Mouse (Mus musculus): ENCODE measurements at regions not wholly inside any gene's neighbourhood (a gene's known extent, or its start where the extent isn't known, plus 50 kb on each side); places are given as distances from the start of the nearest gene placed in this dataset.

DNA sequence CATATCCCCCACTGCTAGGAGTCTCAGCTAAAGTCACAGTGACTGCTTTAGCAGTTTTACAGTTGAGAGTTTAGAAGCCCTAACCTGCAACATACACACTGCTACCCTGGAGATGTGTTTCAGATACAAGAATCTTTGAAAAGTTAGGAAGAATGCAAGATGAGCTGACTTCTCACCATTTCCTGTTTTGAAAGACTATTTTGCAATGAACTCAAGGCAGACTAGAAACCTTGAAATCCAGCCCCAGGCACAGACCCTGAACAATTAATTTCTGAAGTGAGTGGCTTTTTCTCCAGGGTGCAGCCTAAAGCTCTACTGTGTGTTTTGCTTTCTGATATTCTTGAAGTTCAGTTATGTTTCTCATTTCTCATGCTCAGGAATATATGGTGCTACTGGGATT lies 440.6 kb downstream of the Nebl start:
- H3K27me3 ChIP-seq, result no peaks in the 10 kb centered on the region
- ATAC-seq (ENCODE audit: borderline replicate concordance, extremely low read depth, low FRiP score, low TSS enrichment), result no peak
- no peaks in the 10 kb centered on the region; the same call in 1 of the 2 replicates for H3K4me1 ChIP-seq
- no peak overlapping the region for H3K4me3 ChIP-seq
- no peak overlapping the region for H3K27ac ChIP-seq
- no peak overlapping the region for H3K4me2 ChIP-seq
- no peaks in the 10 kb centered on the region for H3K36me3 ChIP-seq
- no peak overlapping the region for H3K9ac ChIP-seq
- H3K9me3 ChIP-seq, result no peaks in the 10 kb centered on the region

DNA sequence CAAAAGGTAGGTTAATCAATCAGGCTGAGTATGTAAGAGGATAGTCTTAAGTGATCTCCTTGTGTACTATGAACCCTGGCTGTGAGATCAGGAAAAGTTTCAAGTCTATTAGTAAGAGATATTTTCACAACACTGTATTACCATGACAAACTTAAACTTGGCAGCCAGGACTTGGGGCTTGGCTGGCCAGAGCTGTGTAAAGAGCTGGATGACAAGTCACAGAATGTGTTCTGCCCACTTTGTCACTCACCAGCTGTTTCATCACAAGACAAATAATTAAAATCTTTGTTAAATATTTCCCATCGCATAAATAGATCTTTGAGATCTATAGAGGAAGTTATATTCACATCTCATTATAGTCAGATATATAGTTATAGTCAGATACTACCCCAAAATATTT lies 443.7 kb downstream of the Nebl start:
- Histone ChIP-seq H3K36me3 (no peaks in the 10 kb centered on the region), H3K27ac (0 out of 2 replicates have a peak overlapping the region, but pooled peaks have one; percentile 20), H3K4me2 (no peak overlapping the region), H3K9me3 (no peaks in the 10 kb centered on the region), H3K4me3 (no peak overlapping the region), H3K27me3 (no peaks in the 10 kb centered on the region), H3K9ac (no peak overlapping the region), H3K4me1 (no peaks in the 10 kb centered on the region; the same call in 1 of the 2 replicates)
- 46% methylated on average over 1 of the region's 1 CpGs for WGBS
- ATAC-seq (ENCODE audit: borderline replicate concordance, extremely low read depth, low FRiP score, low TSS enrichment), result peak; percentile 94

DNA sequence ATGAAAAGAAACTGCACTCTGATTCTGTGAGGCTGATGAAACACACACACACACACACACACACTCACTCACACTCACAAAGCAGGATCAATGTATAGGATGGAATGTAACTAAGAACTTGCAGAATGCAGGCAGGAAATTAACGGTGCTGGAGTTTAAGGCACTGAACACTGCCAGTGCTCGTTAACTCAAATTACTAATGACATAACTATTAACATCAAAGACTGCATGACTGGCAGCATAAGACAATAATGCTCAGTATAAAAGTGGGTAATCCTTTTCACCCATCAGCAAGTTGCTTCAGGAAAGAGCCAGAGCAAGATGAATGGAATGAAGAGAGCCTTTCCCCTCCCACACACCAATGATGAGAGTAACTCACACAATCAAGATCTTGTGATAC lies 481.3 kb downstream of the Nebl start:
- Histone ChIP-seq H3K9ac (no peak overlapping the region), H3K27me3 (no peaks in the 10 kb centered on the region), H3K9me3 (no peaks in the 10 kb centered on the region), H3K4me3 (no peak overlapping the region), H3K27ac (no peak overlapping the region), H3K4me1 (no peaks in the 10 kb centered on the region), H3K36me3 (no peaks in the 10 kb centered on the region), H3K4me2 (no peak overlapping the region)
- 70% methylated on average over 2 of the region's 2 CpGs for WGBS
- ATAC-seq (ENCODE audit: borderline replicate concordance, extremely low read depth, low FRiP score, low TSS enrichment), result no peak

DNA sequence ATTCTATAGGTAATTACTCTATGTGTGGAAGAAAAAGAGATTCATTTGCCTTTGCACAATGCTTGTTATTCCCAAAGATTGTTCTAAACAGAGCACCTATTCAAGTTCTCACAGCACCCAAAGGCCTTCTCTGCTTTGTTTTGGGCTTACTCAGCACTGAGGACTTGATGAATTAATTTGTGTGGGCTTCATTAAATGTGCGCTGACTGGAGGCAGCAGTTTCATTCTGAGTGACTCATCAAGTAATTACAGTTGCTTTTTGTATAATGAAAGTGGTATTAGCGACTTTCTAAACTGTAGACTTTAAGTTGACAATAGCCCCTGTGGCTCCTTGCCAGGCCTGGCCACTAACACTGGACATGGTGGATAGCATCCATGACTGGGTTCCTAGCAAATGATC lies 485.4 kb downstream of the Nebl start:
- no peak for ATAC-seq (ENCODE audit: borderline replicate concordance, extremely low read depth, low FRiP score, low TSS enrichment)
- no peaks in the 10 kb centered on the region for H3K36me3 ChIP-seq
- no peaks in the 10 kb centered on the region for H3K27me3 ChIP-seq
- no peak overlapping the region for H3K9ac ChIP-seq
- no peak overlapping the region for H3K4me3 ChIP-seq
- 79% methylated on average over 2 of the region's 2 CpGs for WGBS
- H3K27ac ChIP-seq, result no peak overlapping the region
- H3K9me3 ChIP-seq, result no peaks in the 10 kb centered on the region
- H3K4me2 ChIP-seq, result no peak overlapping the region
- H3K4me1 ChIP-seq, result no peaks in the 10 kb centered on the region

DNA sequence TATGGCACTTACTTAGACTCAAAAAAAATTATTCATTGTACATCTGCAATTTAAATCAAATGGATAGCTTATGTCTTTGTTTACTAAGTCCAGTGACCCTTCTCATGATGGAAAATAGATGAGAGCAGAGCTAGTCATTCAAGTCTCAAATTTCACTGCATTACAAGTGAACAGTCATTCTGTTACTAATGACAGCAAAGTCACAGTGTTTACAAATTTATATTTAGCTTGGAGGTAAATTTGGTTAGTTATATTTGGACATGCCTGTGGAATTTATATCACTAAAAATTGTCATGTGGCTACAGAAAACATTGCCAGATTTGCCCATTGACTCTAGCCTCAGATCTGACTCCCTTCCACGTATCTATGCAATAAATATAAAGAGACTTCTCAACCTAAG lies 515.7 kb downstream of the Nebl start:
- Histone ChIP-seq H3K27me3 (no peaks in the 10 kb centered on the region), H3K4me2 (no peak overlapping the region), H3K4me1 (no peaks in the 10 kb centered on the region), H3K27ac (no peak overlapping the region), H3K36me3 (no peaks in the 10 kb centered on the region), H3K9me3 (no peaks in the 10 kb centered on the region), H3K9ac (no peak overlapping the region), H3K4me3 (no peak overlapping the region)
- no peak for ATAC-seq (ENCODE audit: borderline replicate concordance, extremely low read depth, low FRiP score, low TSS enrichment)
- WGBS, result 49% methylated on average over 1 of the region's 1 CpGs

DNA sequence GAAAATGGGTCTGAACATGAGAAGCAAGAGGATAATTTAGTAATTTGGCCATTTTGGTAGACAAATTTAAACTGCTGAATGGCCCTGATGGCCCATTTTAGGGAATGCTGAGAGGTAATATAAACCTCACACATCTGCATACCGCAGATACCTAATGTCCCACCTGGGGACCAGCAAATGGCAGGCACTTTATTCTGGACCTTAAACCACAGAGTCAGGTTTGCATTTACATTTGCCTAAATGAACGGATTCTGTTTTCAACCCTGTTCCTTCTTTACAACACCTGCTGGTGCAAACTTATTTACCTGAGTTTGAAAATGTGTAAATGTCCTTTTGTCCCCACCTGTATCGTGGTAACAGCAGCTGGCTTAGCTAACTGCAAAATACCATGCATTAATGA lies 516.4 kb downstream of the Nebl start:
- H3K9ac ChIP-seq, result no peak overlapping the region

DNA sequence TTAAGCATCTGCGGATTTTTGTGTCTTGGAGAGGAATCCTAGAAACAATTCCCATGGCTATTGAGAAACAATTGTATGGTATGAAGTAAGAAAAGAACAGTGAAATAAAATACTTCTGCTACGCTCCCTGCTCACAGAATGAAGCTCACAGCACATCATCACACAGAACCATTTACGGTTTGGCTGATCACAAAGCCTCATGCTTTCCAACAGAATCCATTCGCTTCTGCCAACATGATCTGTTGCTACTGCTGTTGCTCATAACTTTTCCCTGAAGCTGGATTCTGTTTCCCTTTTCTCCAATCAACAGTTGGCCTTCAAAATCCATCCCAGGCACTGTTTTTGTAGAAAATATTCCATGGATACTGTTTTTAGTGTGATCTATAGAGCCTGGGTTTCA lies 518.7 kb downstream of the Nebl start:
- H3K27ac ChIP-seq, result no peak overlapping the region
- WGBS, result 88% methylated on average over 4 of the region's 4 CpGs
- H3K27me3 ChIP-seq, result no peaks in the 10 kb centered on the region

More for the DNA sequence above, 516.4 kb downstream of the Nebl start:
- no peak overlapping the region for H3K4me2 ChIP-seq
- no peaks in the 10 kb centered on the region for H3K36me3 ChIP-seq
- WGBS, result 60% methylated on average over 3 of the region's 3 CpGs
- H3K4me3 ChIP-seq, result no peak overlapping the region
- H3K9me3 ChIP-seq, result no peaks in the 10 kb centered on the region
- H3K27ac ChIP-seq, result no peak overlapping the region
- no peaks in the 10 kb centered on the region for H3K27me3 ChIP-seq
- no peak for ATAC-seq (ENCODE audit: borderline replicate concordance, extremely low read depth, low FRiP score, low TSS enrichment)
- no peaks in the 10 kb centered on the region for H3K4me1 ChIP-seq

DNA sequence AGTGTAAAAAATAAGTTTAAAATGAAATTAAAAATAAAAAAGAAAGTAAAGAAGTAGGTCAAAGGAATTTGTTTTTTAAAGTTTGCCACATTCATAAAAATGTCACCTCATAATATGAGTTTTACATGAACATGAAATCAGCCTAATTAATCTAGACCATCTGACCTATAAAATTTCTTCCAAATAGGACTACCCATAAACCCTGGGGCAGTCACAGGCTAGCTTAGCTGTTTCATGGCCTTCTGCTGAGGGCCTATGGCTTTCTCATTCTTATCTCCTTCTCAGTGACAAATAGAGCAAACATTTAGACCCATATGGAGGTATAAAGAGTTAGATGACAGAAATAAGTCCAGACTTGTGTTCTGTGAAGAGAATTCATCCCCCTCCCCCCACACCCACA lies 520.2 kb downstream of the Nebl start:
- no peak overlapping the region for H3K4me2 ChIP-seq
- no peaks in the 10 kb centered on the region for H3K27me3 ChIP-seq
- no peak overlapping the region for H3K4me3 ChIP-seq
- no peaks in the 10 kb centered on the region for H3K4me1 ChIP-seq
- no peaks in the 10 kb centered on the region for H3K36me3 ChIP-seq
- H3K9ac ChIP-seq, result no peak overlapping the region
- no peaks in the 10 kb centered on the region for H3K9me3 ChIP-seq
- no peak for ATAC-seq (ENCODE audit: borderline replicate concordance, extremely low read depth, low FRiP score, low TSS enrichment)
- H3K27ac ChIP-seq, result no peak overlapping the region

More for the DNA sequence above, 518.7 kb downstream of the Nebl start:
- no peaks in the 10 kb centered on the region for H3K36me3 ChIP-seq
- H3K4me2 ChIP-seq, result no peak overlapping the region
- no peak overlapping the region for H3K4me3 ChIP-seq
- H3K9ac ChIP-seq, result no peak overlapping the region
- ATAC-seq (ENCODE audit: borderline replicate concordance, extremely low read depth, low FRiP score, low TSS enrichment), result no peak
- H3K9me3 ChIP-seq, result no peaks in the 10 kb centered on the region
- H3K4me1 ChIP-seq, result no peaks in the 10 kb centered on the region

DNA sequence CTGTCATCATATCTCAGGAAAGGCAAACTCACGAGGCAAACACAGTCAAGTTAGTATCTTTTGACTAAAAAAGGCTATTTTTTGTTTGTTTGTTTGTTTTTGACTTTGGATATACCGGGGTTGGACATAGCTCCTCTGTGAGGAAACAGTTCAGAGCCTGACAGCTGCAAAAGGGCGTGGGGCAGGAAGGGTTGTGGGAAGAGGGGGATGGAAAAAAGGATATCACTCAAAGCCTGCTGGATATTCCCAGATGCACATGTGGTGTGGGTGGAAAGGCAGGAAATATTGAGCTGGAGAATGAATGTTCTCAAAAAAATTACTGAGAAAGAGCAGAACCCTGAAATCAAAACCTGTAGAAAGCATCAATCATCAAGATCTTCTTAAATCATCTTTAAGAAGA lies 537.7 kb downstream of the Nebl start:
- Histone ChIP-seq H3K4me2 (no peak overlapping the region), H3K4me1 (no peaks in the 10 kb centered on the region), H3K9me3 (no peaks in the 10 kb centered on the region), H3K4me3 (no peak overlapping the region), H3K9ac (no peak overlapping the region), H3K27me3 (no peaks in the 10 kb centered on the region), H3K27ac (no peak overlapping the region), H3K36me3 (no peaks in the 10 kb centered on the region)
- ATAC-seq (ENCODE audit: borderline replicate concordance, extremely low read depth, low FRiP score, low TSS enrichment), result no peak
- 25% methylated on average over 3 of the region's 3 CpGs for WGBS

DNA sequence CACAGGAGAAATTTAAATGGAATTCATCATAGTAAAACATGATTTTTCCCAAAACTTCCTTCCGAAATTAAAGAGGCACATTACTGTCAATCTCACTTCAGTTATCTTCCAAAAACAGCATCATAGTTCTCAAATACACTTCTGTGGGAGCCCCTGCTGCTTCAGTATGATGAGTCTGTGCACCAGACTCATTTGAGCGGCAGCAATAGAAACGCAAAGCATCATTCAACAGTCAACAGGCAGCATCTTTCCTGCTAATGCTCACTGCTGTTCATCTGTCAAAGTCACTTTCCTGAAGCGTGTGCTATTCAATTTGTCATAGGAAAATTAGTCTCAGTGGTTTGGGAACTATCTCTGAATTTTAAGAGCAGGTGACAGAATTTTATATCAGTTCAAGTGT lies 542.1 kb downstream of the Nebl start:
- 72% methylated on average over 4 of the region's 4 CpGs for WGBS
- Histone ChIP-seq H3K9me3 (no peaks in the 10 kb centered on the region), H3K4me1 (no peaks in the 10 kb centered on the region), H3K4me3 (no peak overlapping the region), H3K9ac (no peak overlapping the region), H3K27ac (no peak overlapping the region), H3K4me2 (no peak overlapping the region), H3K36me3 (no peaks in the 10 kb centered on the region), H3K27me3 (no peaks in the 10 kb centered on the region)
- no peak for ATAC-seq (ENCODE audit: borderline replicate concordance, extremely low read depth, low FRiP score, low TSS enrichment)

DNA sequence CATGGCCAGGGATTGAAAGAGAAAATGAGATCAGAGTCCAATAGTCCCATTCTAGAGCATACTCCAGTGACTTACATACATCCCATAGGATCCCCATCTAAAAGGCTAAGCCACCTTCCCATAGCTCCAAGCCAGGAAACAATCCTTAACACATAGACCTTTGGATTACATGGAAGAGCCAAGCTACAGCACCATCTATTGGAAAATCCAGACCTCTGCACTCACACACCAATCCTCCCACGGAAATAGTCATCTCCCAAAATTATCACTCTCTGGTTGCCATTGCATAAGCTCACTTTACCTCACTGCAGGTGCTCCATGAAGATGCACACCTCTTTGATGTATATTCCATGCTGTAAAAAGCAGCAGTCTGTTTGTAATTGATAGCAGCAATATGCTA lies 543.4 kb downstream of the Nebl start:
- ATAC-seq (ENCODE audit: borderline replicate concordance, extremely low read depth, low FRiP score, low TSS enrichment), result no peak

DNA sequence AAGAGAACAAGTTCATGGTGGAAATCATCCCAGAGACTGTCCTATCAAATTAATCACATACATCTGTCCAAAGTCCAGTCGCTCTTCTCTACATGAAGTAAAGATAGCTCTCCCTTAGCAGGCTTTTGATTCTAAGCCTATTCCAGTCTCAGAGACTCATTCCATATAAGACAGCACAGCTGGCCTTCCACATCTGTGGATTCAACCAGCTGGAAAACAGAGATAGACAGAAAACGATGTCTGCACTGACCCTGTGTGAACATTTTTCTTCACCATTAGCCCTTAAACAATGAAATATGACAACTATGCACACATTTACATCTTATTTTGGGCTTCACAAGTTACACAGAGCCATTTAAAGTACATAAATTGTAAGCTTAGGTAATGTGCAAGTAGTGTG lies 547.6 kb downstream of the Nebl start:
- Histone ChIP-seq H3K27me3 (no peaks in the 10 kb centered on the region), H3K9me3 (no peaks in the 10 kb centered on the region)
- no peak for ATAC-seq (ENCODE audit: borderline replicate concordance, extremely low read depth, low FRiP score, low TSS enrichment)

More for the DNA sequence above, 543.4 kb downstream of the Nebl start:
- Histone ChIP-seq H3K4me3 (no peak overlapping the region), H3K9me3 (no peaks in the 10 kb centered on the region), H3K4me2 (no peak overlapping the region), H3K27ac (no peak overlapping the region), H3K36me3 (no peaks in the 10 kb centered on the region), H3K9ac (no peak overlapping the region), H3K4me1 (no peaks in the 10 kb centered on the region), H3K27me3 (no peaks in the 10 kb centered on the region)
- WGBS, result 55% methylated on average over 1 of the region's 1 CpGs

DNA sequence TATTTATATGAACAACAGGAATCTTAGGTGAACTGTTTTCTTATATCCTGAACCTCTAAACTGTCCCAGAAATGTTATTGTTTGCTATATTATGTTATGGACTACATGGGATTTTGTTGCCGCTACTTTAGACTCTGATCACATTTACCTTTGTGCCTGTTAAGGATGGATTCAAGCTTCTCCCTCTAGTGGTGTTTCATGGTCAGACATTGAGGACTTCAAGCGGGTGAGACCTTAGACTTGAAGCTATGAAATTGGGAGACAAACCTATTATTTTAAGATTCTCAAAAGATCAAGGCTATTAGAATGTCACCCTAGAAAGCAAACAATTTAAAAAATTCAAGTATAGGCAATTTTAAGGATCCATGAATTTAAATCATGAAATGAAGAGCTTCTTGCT lies 549.7 kb downstream of the Nebl start:
- H3K4me2 ChIP-seq, result no peak overlapping the region
- WGBS, result 75% methylated on average over 2 of the region's 2 CpGs
- H3K4me1 ChIP-seq, result no peaks in the 10 kb centered on the region
- H3K27me3 ChIP-seq, result no peaks in the 10 kb centered on the region
- no peaks in the 10 kb centered on the region for H3K9me3 ChIP-seq
- no peak for ATAC-seq (ENCODE audit: borderline replicate concordance, extremely low read depth, low FRiP score, low TSS enrichment)
- H3K36me3 ChIP-seq, result no peaks in the 10 kb centered on the region
- H3K4me3 ChIP-seq, result no peak overlapping the region
- no peak overlapping the region for H3K9ac ChIP-seq
- H3K27ac ChIP-seq, result no peak overlapping the region

More for the DNA sequence above, 547.6 kb downstream of the Nebl start:
- H3K4me2 ChIP-seq, result no peak overlapping the region
- H3K27ac ChIP-seq, result no peak overlapping the region
- no peaks in the 10 kb centered on the region for H3K36me3 ChIP-seq
- no peaks in the 10 kb centered on the region for H3K4me1 ChIP-seq
- WGBS, result 63% methylated on average over 2 of the region's 2 CpGs
- no peak overlapping the region for H3K4me3 ChIP-seq
- no peak overlapping the region for H3K9ac ChIP-seq

Data from lung, embryonic 15.5 days (tissue).